Mouse (Mus musculus) gastrocnemius, postnatal 36 days (tissue): Measurements from ENCODE around the gene Rab3il1. TPM values are rescaled to one million over a fixed set of nuclear protein-coding genes. Genes with fewer than 3 reads are reported as not detected.

Source experiments
- DNase-seq, 2 experiments: peaks; one replicate each; pipeline ENCODE4 v3.0.0; 2022
- intact Hi-C: fragments of 180-260 bp; cut with DNase I; formaldehyde crosslinking; loops from one replicate; pipeline ENCODE4 v1.15.1; 2025
- total RNA-seq, 2 experiments: library from RNA; stranded (reverse); gene quantifications; 2 replicates each; pipeline ENCODE4 v1.2.3; 2021

Gene Rab3il1
- total RNA-seq, 2 experiments from 2014 or later, result 4.5 to 4.6 TPM

DNA sequence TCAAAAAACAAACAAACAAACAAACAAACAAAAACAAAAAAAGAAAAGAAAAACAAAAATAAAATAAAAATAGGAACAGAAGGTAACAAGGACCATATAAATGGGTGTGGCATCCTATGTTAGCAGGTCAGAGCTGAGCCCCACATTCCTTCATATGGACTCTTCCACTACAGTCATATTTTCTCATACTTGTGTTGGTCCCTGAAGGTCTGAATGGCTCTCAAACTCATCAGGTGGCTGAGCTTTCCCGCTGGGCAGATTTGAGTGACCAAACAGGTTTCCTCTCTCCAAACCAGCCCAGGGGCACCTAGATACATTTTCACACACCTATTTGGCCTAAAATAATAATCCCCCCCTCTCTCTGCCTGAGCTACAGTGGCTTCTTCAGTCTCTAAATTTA lies 9.9 kb downstream of the Rab3il1 start:
- DNase-seq, result no peak
- intact Hi-C loops, result no loop called here

DNA sequence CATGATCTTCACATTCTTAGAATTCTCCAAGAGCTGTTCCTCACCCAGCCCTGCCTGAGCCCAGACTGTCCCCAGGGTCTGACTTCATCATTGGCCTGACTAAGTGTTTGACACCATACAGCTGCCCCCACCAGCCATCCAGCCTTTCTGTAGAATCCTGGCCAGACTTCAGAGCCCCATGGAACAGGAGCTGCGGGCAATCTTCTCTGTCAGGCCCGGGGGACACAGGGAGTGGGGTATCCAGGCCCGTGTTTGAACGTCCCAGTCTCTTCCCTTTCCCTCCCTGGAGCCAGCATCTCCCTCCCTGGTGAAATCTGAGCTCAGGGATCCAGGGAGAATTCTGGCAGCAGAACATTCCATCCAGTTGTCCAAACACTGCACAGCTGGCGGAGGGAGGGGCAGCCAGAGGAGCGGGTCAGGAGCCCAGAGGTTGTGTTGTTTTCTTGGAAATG lies 11.4 kb downstream of the Rab3il1 start:
- intact Hi-C loops, result no loop called here
- peak; percentile 71 to 72 for DNase-seq

DNA sequence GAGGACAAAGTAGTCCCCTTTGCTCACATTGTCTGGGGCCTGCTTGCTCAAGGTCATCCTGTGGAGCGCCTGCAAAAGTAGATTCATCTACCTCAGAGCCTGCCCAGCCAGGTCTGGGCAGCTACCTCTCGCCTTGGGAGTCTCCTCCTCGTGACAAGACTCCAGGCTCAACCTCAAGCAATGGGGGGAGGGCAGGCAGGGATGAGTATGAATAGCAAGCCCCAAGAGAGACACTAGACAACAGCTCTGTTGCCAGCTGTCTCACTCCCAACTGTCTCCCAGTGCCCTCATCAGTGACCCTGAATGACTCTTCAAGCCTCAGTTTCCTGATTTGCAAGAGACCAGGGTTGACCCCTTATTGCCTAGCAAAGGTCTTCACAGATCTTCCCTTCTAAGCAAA lies 11.9 kb downstream of the Rab3il1 start:
- peak; percentile 51 to 59 for DNase-seq
- intact Hi-C loops, result no loop called here

DNA sequence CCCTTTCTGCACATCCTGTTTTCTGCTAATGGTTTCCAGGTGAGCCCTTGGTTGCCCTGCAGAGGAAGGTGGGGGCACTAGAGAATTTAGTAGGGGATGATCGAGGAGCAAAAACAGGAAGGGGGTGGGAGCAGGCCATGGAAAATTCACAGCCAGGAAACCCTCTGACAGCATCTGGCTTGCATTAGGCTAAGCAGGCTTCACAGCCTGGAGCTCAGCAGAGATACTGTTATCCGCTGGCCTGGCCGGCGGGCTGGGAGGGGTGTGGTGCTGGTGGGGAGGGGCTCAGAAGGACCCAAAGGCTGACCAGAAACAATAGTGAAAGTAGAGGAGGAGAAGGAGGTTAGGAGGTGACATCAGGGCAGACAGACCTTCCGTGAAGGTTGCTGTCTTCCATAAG lies 12.4 kb downstream of the Rab3il1 start:
- intact Hi-C loops, result no loop called here
- DNase-seq, result peak in 1 of 2 experiments; percentile 51

DNA sequence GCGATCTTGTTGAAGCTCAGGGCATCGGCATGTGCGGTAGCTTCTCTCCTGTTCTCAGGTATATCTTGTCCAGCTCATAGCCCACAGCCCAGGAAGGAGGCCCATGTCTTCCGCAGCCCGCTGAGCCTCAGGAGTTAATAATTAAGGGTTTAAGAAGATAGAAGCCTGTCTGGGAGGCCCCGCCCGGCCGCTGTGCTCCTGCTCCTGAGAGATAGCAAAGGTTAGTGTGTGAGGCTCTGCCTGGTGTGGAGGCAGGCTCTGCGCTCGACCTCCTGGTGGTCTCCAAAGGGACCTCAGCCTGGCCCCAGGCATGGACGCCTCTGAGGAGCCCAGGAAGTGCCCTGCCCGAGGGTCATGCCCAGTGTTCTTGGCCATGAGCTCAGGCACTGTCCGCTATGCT lies 13.4 kb downstream of the Rab3il1 start:
- intact Hi-C loops, result no loop called here
- DNase-seq, result no peak

DNA sequence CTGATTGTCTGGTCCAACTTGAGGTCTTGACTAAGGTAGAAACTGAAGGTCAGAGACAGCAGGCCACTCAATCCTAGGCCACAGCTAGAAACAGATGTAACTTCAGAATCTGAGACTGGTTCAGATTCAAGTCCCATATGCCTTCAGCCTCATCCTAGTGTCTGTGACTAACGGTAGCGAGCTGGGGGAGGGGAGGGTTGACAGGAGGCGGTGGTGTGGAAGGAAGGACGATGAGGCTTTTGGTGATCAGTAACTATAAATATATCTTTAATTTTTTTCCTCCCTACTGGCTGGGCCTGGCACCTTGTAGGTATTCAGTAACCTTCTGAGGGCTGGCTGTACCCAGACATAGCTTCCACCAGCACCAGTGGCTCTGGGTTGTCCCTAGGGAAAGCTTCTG lies 14.0 kb downstream of the Rab3il1 start:
- DNase-seq, result no peak
- intact Hi-C loops, result no loop called here

DNA sequence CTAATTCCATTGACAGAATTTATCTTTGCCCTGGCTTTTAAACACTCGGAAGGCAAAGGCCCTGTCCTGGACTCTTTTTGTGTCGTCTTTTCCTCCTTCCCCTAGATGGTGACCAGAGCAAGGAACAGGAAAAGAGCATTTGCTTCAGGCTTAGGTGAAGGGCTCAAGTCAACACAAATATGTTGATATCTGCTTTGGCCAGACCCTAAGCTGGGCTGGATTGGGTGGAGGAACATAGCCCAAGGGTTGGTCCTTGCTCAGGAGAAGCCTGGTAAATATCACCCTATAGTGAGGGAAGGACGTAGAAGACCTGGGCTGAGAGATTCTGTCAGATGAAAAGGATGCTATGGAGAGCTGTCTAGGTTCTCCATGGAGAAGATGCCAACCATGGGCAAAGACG lies 14.7 kb downstream of the Rab3il1 start:
- intact Hi-C loops, result no loop called here
- no peak for DNase-seq

DNA sequence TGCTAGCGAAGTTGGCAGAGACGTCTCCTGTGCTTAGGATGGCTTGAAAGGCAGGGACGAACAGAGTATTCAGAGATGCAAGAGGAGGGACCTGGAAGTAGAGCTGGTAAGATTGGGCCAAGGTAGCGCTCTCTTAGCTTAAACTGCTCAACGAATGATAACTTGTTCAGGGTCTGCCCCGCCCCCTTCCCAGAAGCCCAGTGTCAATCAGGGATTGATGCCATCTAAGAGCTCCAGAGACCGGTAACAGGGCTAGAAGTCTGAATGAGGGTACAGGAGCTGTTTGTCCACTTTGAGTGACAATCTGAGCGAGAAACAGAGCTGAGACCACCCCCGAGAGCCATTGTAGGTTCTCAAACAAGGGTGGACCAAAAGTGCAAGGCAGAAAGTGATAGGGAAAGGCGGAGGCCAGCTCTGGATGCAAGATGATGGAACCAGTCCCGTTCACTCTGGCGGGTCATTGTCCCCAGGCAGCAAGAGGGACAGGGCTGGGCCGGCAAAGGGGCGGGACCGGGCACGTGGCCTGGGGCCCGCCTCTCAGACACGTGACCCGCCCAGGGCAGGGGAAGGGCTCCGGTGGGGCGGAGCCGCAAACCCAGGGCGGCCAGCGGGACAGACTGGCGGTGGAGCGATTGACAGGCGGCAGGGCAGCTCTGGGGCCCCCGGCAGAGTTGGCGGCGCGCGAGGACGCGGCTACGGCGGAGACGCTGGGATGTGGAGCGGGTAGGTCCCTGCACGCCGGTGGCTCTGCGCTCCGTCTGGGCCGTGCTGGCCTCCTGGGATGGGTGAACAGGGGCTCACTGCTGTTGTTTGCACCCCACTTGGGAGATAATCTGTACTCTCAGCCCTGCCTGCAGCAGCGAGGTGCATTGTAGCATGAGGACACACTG lies 16.4 kb downstream of the Rab3il1 start:
- intact Hi-C loops, result no loop called here
- peak; percentile 91 to 95 for DNase-seq

DNA sequence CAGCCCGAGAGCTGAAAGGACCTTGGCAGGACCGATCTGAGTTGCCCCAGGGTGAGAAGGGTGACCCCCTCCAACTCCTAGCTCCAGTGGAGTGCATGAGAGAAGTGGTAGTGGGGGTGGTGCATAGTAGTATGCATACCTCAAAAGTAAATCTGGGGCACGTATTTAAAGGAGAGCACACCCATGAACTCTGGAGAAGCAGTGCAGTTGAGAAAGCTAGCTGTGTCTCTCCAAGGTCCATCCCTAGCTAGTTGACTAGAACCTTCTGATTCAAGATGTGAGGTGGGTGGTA lies 17.0 kb downstream of the Rab3il1 start:
- no peak for DNase-seq
- intact Hi-C loops, result no loop called here

DNA sequence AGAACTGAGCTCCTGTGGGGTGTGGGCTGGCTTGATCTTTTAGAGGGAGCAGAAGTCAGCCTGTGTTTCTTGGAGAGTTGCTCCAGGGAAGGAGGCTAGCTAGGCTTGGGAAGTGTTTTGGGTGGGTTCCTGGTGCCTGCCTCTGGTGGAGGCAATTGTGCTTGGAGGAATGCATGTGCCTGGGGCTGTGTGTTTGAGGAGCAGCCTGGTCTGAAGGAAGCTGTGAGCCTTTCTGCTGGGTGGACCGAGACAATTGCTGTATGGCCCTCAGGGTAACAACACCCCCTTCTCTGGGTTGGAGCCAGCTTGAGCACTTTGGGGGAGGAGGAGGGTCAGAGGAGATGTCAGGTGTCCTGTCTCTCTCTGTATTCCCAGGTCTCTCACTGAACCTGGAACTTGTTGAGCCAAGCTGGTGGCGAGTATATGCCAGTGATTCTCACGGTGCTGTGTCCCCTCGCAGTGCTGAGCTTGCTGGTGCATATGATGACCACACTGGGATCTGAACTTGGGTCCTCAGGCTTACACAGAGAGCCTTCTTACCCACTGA lies 17.8 kb downstream of the Rab3il1 start:
- intact Hi-C loops, result no loop called here

DNA sequence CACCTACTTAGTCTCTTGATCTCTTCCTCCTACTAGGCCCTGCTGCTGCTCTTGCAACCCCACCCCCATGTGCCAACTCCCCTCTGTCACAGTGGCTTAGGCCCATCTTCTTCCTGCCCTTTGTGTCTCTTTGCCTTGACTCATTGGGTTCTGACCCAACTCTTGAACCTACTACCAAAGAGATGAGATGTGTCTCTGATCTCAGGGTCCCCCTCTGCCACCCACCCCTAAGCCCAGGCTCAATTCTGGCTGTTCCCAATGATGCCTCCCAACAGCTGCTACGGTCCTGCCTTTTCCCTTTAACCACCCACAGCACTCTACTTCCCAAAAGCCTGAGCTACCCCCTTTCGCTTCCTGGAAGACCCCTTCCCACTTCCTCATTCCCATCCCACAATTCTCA lies 20.5 kb downstream of the Rab3il1 start:
- intact Hi-C loops, result no loop called here
- no peak for DNase-seq

More for the DNA sequence above, 17.8 kb downstream of the Rab3il1 start:
- no peak for DNase-seq

DNA sequence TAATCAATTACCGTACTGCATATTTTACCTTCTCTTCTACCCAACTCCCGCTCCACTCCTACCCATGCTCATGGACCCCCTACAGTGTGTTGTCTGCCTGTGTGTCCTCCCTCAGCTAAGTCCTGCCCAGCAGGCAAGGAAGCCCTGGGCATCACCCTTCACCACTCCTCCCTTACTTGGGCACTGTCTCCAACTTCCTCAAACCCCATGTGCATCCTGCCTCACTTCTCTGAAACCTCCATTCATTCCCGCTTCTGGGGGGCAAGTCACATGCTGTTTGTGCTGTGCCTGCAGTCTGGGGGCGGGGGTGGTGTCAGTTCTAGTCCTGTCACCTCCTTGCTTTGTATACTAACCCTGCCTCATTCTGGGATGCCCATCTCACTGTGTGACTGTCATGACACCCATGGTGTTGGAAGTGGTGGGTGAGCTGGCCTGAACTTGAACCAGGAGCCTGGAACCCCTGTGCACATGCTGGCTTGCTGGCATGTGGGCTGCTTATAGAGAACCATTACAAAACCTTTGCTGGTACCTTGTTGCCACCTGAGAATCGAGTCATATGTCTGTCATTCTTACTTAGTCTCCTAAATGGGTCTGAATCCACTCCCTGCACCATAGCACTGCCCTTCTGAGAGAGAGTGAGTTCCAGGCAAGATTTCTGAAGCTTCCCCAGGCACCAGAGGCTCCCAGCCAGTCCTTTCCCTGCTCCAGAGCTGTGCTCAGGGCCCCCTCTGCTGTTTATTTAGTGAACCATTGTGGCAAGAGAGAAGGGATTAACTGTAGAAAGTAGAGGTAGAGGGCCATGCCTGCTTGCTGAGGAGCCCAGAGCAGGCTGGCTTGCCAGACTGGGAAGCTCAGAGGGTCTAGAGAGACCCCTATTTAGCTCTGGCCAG lies 21.2 kb downstream of the Rab3il1 start:
- intact Hi-C loops, result no loop called here
- DNase-seq, result peak in 1 of 2 experiments; percentile 41

DNA sequence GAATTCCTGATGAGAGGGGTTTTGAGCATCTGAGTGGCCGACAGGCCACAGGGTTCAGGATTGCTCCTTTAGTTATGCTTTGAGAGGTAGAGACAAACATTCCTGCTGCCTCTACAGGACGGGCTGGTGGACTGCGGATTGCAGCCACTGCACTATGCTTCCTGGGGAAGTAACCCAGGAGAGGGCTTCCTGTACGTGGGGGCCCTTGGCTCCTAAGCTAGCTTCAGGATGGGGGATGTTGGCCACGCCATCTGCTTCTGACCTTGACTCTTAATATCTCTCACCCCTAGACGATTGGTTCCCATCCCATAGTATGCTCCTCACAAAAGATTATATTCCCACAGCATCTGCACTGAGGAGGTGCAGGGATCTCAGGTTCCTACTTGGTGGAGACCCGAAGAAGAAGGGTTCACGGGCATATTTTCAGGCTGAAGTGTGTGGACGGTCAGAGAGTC lies 21.9 kb downstream of the Rab3il1 start:
- intact Hi-C loops, result no loop called here
- no peak for DNase-seq

DNA sequence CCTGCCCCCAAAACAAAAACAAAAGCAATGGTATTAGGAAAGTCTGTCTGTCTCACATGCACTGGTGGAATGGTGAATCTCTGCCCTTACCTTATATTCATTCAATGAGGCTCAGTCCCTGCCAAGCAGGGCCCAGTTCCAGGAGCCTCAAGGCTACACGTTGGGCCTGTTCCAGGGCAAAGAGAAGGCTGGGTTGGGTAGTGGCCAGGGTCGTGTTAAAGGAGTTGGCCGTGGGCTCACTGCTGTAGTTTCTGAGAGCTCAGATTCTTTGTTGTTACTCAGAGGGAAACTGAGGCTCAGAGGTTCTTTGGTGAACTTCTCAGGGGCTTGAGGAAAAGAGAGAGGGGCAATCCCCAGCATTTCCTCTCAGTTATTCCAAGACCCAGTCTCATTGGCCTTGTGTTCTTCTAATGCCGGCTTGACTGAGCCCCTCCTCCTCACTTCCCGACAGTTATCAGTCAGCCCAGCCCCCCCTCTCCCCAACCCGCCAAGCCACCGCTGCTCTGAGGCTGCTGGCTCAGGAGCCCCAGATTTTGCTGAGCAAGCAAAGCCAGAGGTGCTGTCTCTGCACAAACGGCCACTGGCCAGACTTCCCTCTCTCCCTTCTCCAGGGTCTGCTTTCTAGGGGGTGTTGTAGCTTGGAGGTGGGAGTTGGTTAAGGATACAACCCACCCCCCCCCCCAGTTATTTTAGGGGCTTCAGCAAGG lies 23.9 kb downstream of the Rab3il1 start:
- peak in 1 of 2 experiments; percentile 49 for DNase-seq
- intact Hi-C loops, result no loop called here

DNA sequence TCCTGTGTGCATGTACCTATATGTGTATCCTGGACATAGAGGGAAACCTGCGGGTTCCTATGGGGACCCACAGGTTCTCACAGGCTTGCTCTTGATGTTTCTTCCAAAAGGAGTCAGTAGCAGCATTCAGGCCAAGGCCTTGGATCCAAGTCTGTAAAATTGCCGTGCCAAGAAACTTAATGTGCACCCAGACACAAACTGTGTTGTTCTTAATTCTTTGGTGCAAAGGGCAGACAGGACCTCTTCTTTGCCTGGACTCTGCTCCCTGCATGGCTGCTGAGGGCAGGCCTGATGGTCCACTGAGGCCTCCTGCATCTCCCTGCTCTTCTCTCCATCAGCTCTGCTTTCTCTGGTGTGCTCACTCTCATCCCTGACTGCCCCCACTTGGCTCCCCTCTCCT lies 28.3 kb downstream of the Rab3il1 start:
- peak in 1 of 2 experiments; percentile 8 for DNase-seq
- intact Hi-C loops, result no loop called here

DNA sequence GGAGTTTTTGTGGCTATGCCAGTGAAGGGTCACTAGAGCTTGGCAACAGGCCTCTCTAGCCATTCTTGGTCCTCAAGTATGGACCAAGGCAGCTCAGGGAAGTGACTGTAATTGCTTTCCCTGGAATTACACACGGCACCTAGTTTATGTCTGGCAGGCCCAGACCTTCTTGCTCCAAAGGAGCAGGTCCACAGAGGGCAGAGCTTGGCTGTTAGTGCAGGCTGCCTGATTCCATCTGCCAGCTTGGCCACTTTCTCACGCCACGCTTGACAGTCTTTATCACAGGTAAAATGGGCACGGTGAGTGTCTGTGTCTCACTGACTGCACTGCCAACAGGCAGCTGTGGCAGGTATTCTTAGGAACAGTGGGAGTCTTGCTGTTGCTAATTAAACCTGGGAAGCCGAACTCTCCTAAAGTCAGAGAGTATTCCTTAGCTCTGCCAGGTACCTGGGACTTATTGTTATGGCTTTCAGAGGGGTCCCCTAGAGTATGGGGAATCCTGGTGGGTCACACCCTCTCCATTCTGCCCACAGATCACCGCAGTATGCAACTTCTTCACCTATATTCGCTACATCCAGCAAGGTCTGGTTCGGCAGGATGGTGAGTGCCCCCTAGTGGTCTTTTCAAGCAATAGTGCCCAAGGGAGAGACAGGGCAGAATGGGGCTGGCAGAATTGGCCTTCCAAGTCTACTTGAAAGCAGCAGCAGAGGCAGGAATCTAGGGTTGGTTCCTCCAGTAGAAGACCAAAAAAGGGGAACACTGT lies 31.9 kb downstream of the Rab3il1 start:
- DNase-seq, result peak in 1 of 2 experiments; percentile 46
- intact Hi-C loops, result loop anchor here (2.0 kb wide), 1 partner anchor 119 kb away; no protein-coding TSS in a partner anchor

DNA sequence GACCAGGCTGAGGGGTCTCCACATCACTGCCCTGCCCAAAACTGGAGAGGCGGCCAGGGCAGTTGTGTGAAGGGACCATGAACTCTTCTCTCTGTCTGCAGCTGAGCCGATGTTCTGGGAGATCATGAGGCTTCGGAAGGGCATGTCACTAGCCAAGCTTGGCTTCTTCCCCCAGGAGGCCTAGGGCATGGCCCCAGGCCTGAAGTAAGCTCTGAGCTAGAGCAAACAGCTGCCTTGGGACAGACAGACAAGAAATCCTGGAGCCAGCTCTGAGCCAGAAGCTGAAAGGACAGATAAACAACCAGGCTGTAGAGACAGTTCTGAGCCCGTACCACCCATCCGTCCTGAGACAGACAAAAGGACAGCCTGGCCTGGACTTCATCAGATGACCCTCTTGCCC lies 32.9 kb downstream of the Rab3il1 start:
- intact Hi-C loops, result loop anchor here (1.0 kb wide), 1 partner anchor 34 kb away; no protein-coding TSS in a partner anchor
- no peak for DNase-seq

DNA sequence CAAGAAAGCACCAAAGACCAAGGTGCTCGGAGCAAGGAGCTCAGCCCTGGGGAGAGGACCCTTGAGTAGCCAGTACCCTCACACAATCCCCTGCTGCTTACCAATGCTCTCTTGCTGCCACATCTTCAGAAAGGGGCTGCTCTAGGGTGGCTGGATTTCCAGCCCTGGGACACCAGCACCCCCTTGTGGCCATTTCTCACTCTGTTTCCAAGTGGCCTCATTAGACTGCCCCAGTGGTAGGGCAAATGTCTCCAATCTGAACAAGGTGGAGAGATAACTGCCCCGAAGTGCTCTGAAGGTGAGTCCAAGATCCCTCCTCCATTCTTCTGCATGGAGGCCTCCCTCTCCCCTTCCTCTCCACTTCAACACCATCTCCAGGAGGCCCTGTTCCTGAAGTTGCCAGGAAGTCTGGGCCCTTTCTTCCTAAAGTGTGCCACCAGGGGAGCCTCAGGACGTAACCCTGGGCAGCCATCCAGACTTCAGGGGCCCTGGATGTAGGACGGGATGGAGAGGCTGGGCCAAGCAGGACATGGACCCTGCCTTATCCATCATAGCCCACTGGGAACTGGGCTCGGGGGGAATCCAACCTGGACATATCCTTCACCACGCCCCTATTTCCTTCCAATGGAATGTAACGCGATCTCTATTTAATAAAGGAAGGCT lies 33.4 kb downstream of the Rab3il1 start:
- peak; percentile 71 to 79 for DNase-seq
- intact Hi-C loops, result loop anchor here (1.0 to 5.0 kb wide), 2 partner anchors 35 to 162 kb away; no protein-coding TSS in a partner anchor

DNA sequence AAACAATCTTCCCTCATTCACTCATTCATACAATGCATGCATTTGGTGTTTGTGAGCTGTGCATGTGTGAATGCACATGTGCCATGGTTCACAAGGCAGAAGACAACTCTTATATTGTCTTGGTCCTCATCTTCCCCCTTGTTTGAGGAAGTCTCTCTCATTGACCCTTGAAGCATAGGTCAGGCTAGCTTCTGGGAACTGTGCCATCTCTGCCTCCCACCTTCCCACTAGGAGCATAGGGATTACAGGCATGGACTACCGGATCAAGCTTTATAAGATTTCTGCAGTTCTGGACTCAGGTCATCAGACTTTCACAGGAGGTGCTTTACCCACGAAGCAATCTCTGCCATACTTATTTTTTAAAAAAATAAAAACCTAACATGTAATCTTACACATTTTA lies 36.1 kb downstream of the Rab3il1 start:
- DNase-seq, result no peak
- intact Hi-C loops, result loop anchor here (5.0 kb wide), 1 partner anchor 160 kb away; no protein-coding TSS in a partner anchor
